Mouse (Mus musculus) ovary, adult 2 months (tissue): ENCODE data around the gene Ubd. TPM values are rescaled to one million over a fixed set of nuclear protein-coding genes. Genes with fewer than 3 reads are reported as not detected.

Experiments
- polyA plus RNA-seq: library from polyadenylated mRNA; depleted of rRNA; stranded (reverse); fragments of >200 nt; gene quantifications from 2 replicates; pipeline ENCODE4 v1.2.3, GENCODE M21; 2012; rRNA removed

Gene Ubd
- not detected in 2 replicates for polyA plus RNA-seq

DNA sequence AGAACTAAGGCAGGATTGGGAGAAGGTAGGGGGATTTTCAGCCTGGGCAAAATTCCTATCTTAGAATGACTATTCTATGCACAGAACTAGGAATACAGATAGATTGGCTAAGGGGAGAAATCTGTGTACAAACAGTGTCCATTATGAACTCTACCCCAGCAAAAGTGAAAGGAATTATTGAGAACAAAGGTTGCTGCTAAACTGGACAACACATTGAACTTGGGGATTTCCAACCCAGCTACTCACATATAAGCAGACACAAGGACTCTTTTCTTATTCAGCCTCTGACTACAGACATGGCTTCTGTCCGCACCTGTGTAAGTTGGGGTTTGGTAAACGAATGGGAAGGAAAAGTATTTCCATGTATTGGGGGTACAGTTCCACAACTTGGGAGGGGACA, at the start of gene Ubd:
Gene Ubd, plus strand, starts transcription at position 237 of the 400 bp plus-strand sequence.

DNA sequence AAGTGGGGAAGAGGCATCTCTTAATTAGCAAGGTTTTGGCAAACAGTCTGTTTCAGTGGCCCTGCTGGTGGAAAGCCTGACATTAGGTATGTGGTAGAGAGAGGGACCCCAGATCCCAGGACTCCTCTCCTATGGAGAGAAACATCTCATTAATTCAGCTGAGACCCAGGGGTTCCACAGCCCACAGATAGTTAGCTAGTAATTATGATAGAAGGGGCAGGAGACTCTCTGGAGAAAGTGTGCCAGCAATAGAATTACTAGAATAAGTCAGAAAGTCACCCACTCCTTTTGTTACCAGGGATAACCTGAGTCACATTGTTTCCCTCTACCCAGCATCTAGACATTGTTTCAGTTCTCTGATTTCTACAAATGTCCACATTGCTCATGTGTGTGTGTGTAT, 32.3 kb upstream of the Ubd start, which contains the start of gene Olfr93:
Gene Olfr93, minus strand, starts transcription at position 101 of the 400 bp plus-strand sequence.

GRCm38 (mm10) chr17:37200894-37201293, 7.2 kb downstream of the Ubd start, which contains the start of gene Olfr94:
Olfr94 (minus strand) TSS chr17:37200994.

DNA sequence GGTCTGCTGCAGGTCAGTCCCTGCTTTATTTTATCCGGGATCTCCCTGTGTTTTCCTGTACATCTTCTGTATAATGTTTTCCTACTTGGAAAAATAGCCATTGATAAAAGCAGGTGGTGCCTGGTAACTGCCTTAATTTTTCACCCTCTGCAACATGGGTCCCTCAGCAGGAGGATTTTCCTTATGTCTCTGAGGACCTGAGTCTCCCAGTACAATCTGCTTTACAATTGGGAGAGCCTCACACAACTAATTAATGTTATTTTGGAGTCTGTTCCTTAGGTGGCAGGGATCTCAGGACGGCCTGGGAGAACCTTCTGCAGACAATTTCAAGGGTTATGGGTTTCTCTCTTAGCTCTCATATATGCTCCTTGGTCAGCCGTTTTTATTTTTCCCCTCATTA, 19.3 kb downstream of the Ubd start, which contains the start of gene Olfr95:
Gene Olfr95, minus strand, starts transcription at position 101 of the 400 bp plus-strand sequence.

GRCm38 (mm10) chr17:37219846-37220245, 26.2 kb downstream of the Ubd start, which contains the start of gene Olfr96:
Olfr96 (plus strand) TSS chr17:37220146.

GRCm38 (mm10) chr17:37237230-37237629, 43.5 kb downstream of the Ubd start, which contains the start of gene Olfr97:
Olfr97 (minus strand) TSS chr17:37237330.

Other genes starting within 250 kb of the Ubd start
- gene Ppp1r11, start 242.2 kb upstream of the Ubd start, polyA plus RNA-seq, result 24.8 and 31.2 TPM in 2 replicates
- gene Znrd1, start 235.3 kb upstream of the Ubd start, polyA plus RNA-seq, result 26.6 and 33.4 TPM in 2 replicates
- gene Znrd1as, start 235.3 kb upstream of the Ubd start, polyA plus RNA-seq, result 0.36 and 1.5 TPM in 2 replicates
- not detected in 2 replicates for gene 2410137M14Rik, start 212.7 kb upstream of the Ubd start, polyA plus RNA-seq
- 0.54 and 1.4 TPM in 2 replicates for gene H2-M5, start 204.4 kb upstream of the Ubd start, polyA plus RNA-seq
- 16.9 and 20.7 TPM in 2 replicates for gene Zfp57, start 192.7 kb upstream of the Ubd start, polyA plus RNA-seq
- gene Mog, start 170.5 kb upstream of the Ubd start, polyA plus RNA-seq, result not detected in 2 replicates
- 60.3 and 72.3 TPM in 2 replicates for gene Gabbr1, start 147.9 kb upstream of the Ubd start, polyA plus RNA-seq
- not detected in 2 replicates for gene Olfr90, start 105.4 kb upstream of the Ubd start, polyA plus RNA-seq
- not detected in 2 replicates for gene Olfr91, start 95.6 kb upstream of the Ubd start, polyA plus RNA-seq
- gene Olfr92, start 73.8 kb upstream of the Ubd start, polyA plus RNA-seq, result not detected in 2 replicates
- gene Olfr93, start 32.4 kb upstream of the Ubd start, polyA plus RNA-seq, result not detected in 2 replicates
- gene Olfr94, start 7.1 kb downstream of the Ubd start, polyA plus RNA-seq, result not detected in 2 replicates
- gene Olfr95, start 19.2 kb downstream of the Ubd start, polyA plus RNA-seq, result not detected in 2 replicates
- gene Olfr96, start 26.3 kb downstream of the Ubd start, polyA plus RNA-seq, result not detected in 2 replicates
- gene Olfr97, start 43.4 kb downstream of the Ubd start, polyA plus RNA-seq, result not detected in 2 replicates
- not detected in 2 replicates for gene Olfr98, start 69.9 kb downstream of the Ubd start, polyA plus RNA-seq
- gene H2-M3, start 76.3 kb downstream of the Ubd start, polyA plus RNA-seq, result 11.7 and 12.1 TPM in 2 replicates
- gene Olfr99, start 89.6 kb downstream of the Ubd start, polyA plus RNA-seq, result not detected in 2 replicates
- gene Olfr101, start 110.4 kb downstream of the Ubd start, polyA plus RNA-seq, result not detected in 2 replicates
- not detected in 2 replicates for gene Olfr102, start 123.2 kb downstream of the Ubd start, polyA plus RNA-seq
- gene Olfr103, start 145.8 kb downstream of the Ubd start, polyA plus RNA-seq, result not detected in 2 replicates
- not detected in 2 replicates for gene Olfr104-ps, start 165.7 kb downstream of the Ubd start, polyA plus RNA-seq
- gene Olfr105-ps, start 185.1 kb downstream of the Ubd start, polyA plus RNA-seq, result not detected in 2 replicates
- gene Olfr106-ps, start 196.5 kb downstream of the Ubd start, polyA plus RNA-seq, result not detected in 2 replicates
- gene Olfr107, start 205.3 kb downstream of the Ubd start, polyA plus RNA-seq, result not detected in 2 replicates